Mouse (Mus musculus) forebrain, embryonic 14.5 days (tissue): ENCODE results near the gene Car14. TPM values are rescaled to one million over a fixed set of nuclear protein-coding genes. Genes with fewer than 3 reads are reported as not detected.

Experiments used
- ATAC-seq: fragments of 200-750 bp; cut with Nextera tagmentation; 2 replicates; pipeline ENCODE4 v1.8.0; 2017; ENCODE audit warnings: mild to moderate bottlenecking, moderate library complexity
- DNase-seq: peaks from one replicate; pipeline ENCODE4 v3.0.0-alpha.2; 2015; ENCODE audit warnings: low spot score
- H3K27ac ChIP-seq: fragments of 300-500 bp; sonication (generic); 2 replicates; pipeline ENCODE4 v1.5.1; 2014; ENCODE audit warnings: low read depth, mild to moderate bottlenecking, control low read depth, low read length, moderate library complexity
- H3K27me3 ChIP-seq: fragments of 300-500 bp; sonication (generic); replicated peaks from 2 replicates; pipeline ENCODE4 v1.6.1; 2014; ENCODE audit warnings: low read length, control low read depth, mixed read lengths; ENCODE audit not compliant: control insufficient read depth, insufficient read depth
- H3K36me3 ChIP-seq: fragments of 300-500 bp; sonication (generic); 2 replicates; pipeline ENCODE4 v1.6.1; 2014; ENCODE audit warnings: low read length, control low read depth; ENCODE audit not compliant: control insufficient read depth, insufficient read depth
- H3K4me1 ChIP-seq: fragments of 300-500 bp; sonication (generic); 2 replicates; pipeline ENCODE4 v1.6.1; 2014; ENCODE audit warnings: antibody characterized with exemption, low read length, control low read depth; ENCODE audit not compliant: control insufficient read depth, insufficient read depth
- H3K4me2 ChIP-seq: fragments of 300-500 bp; sonication (generic); 2 replicates; pipeline ENCODE4 v1.6.1; 2014; ENCODE audit warnings: mild to moderate bottlenecking, control low read depth, low read length
- H3K4me3 ChIP-seq: fragments of 300-500 bp; sonication (generic); 2 replicates; pipeline ENCODE4 v1.5.1; 2014; ENCODE audit warnings: low read depth, low read length, control low read depth
- H3K9ac ChIP-seq: fragments of 300-500 bp; sonication (generic); 2 replicates; pipeline ENCODE4 v1.6.1; 2014; ENCODE audit warnings: mild to moderate bottlenecking, low read length, control low read depth, moderate library complexity
- H3K9me3 ChIP-seq: fragments of 300-500 bp; sonication (generic); replicated peaks from 2 replicates; pipeline ENCODE4 v1.6.1; 2016; ENCODE audit warnings: low read length, control low read depth, mixed read lengths; ENCODE audit not compliant: control insufficient read depth
- WGBS: fragments of 180-500 bp; shearing (Covaris S2); extraction: QIAGEN DNeasy Blood & Tissue Kit; methylation state at CpG from one replicate; pipeline ENCODE4 v1.1.7; 2014; 5-methylcytosine and 5-hydroxymethylcytosine counted together
- polyA plus RNA-seq: library from polyadenylated mRNA; unstranded; fragments of >200 nt; fragmentation: Nextera tagmentation; extraction: Ambion mirVana; gene quantifications from 2 replicates; pipeline ENCODE4 v1.2.1, GENCODE M21; 2014

Car14 gene
- polyA plus RNA-seq, 1 experiment from 2014 or later = 19.9 TPM

GRCm38 (mm10) chr3:95891211-95892065, 13.1 kb downstream of the Car14 start, which contains the start of gene BC028528:
TSS of gene BC028528 (minus strand) at chr3:95892005.
- Histone ChIP-seq H3K27ac (no peak within 1 kb of the TSS; the same call in 1 of the 2 replicates), H3K4me2 (no peak within 1 kb of the TSS), H3K4me1 (peaks cover 5% of the 10 kb centered on the region; the same call in 1 of the 2 replicates), H3K4me3 (no peak within 1 kb of the TSS), H3K27me3 (no peaks in the 10 kb centered on the region), H3K9me3 (no peaks in the 10 kb centered on the region), H3K36me3 (no peaks in the 10 kb centered on the region), H3K9ac (no peak within 1 kb of the TSS; the same call in 1 of the 2 replicates)
- DNase-seq = no peak
- no peak for ATAC-seq
- WGBS = 32% methylated on average over 12 of the region's 12 CpGs

- Histone ChIP-seq H3K9ac (no peak overlapping the region), H3K4me2 (no peak overlapping the region), H3K27ac (no peak overlapping the region), H3K36me3 (no peaks in the 10 kb centered on the region), H3K4me1 (peaks cover 5% of the 10 kb centered on the region; the same call in 1 of the 2 replicates), H3K4me3 (no peak overlapping the region), H3K9me3 (no peaks in the 10 kb centered on the region), H3K27me3 (no peaks in the 10 kb centered on the region)
- DNase-seq (no peak), ATAC-seq (no peak)
- 81% methylated on average over 3 of the region's 3 CpGs for WGBS
Measured at GRCm38 (mm10) chr3:95889664-95890063, 14.8 kb downstream of the Car14 start.

- WGBS = 80% methylated on average over 4 of the region's 4 CpGs
- no peak overlapping the region for H3K9ac ChIP-seq
- H3K4me2 ChIP-seq = no peak overlapping the region
- ATAC-seq = no peak
- H3K4me1 ChIP-seq = peaks cover 4% of the 10 kb centered on the region
- H3K9me3 ChIP-seq = no peaks in the 10 kb centered on the region
- no peak overlapping the region for H3K4me3 ChIP-seq
- H3K36me3 ChIP-seq = no peaks in the 10 kb centered on the region
- DNase-seq = no peak
- no peak overlapping the region for H3K27ac ChIP-seq
- H3K27me3 ChIP-seq = no peaks in the 10 kb centered on the region; the same call in 1 of the 2 replicates
Measured at GRCm38 (mm10) chr3:95887596-95887995, 16.9 kb downstream of the Car14 start.

GRCm38 (mm10) chr3:95884400-95884799, 20.1 kb downstream of the Car14 start:
- Histone ChIP-seq H3K36me3 (no peaks in the 10 kb centered on the region), H3K4me1 (peaks cover 9% of the 10 kb centered on the region), H3K9me3 (no peaks in the 10 kb centered on the region), H3K4me2 (no peak overlapping the region), H3K9ac (no peak overlapping the region), H3K27me3 (no peaks in the 10 kb centered on the region; the same call in 1 of the 2 replicates), H3K4me3 (no peak overlapping the region), H3K27ac (no peak overlapping the region)
- no peak for DNase-seq
- 85% methylated on average over 5 of the region's 5 CpGs for WGBS
- ATAC-seq = no peak

GRCm38 (mm10) chr3:95882816-95883425, 21.6 kb downstream of the Car14 start:
- no peaks in the 10 kb centered on the region for H3K9me3 ChIP-seq
- peak overlapping the region; percentile 98 for H3K4me2 ChIP-seq
- 3% methylated on average over 24 of the region's 24 CpGs for WGBS
- peak overlapping the region; percentile 54 for H3K9ac ChIP-seq
- H3K4me3 ChIP-seq = peak overlapping the region; percentile 46
- peaks cover 9% of the 10 kb centered on the region for H3K4me1 ChIP-seq
- H3K36me3 ChIP-seq = no peaks in the 10 kb centered on the region
- ATAC-seq = no peak
- H3K27me3 ChIP-seq = no peaks in the 10 kb centered on the region; the same call in 1 of the 2 replicates
- DNase-seq = peak; percentile 68
- H3K27ac ChIP-seq = no peak overlapping the region

GRCm38 (mm10) chr3:95881979-95882815, 22.3 kb downstream of the Car14 start, which contains the start of gene Ciart:
TSS of gene Ciart (minus strand) at chr3:95882251.
- DNase-seq = peak; percentile 99
- Histone ChIP-seq H3K4me3 (peak within 1 kb of the TSS; percentile 46), H3K27ac (no peak within 1 kb of the TSS), H3K4me2 (peak within 1 kb of the TSS; percentile 98), H3K9ac (peak within 1 kb of the TSS; percentile 54), H3K36me3 (no peaks in the 10 kb centered on the region), H3K27me3 (no peaks in the 10 kb centered on the region; the same call in 1 of the 2 replicates), H3K9me3 (no peaks in the 10 kb centered on the region), H3K4me1 (peaks cover 9% of the 10 kb centered on the region)
- under 1% methylated on average over 61 of the region's 66 CpGs for WGBS
- peak; percentile 100 for ATAC-seq

GRCm38 (mm10) chr3:95879063-95879462, 25.4 kb downstream of the Car14 start:
- WGBS = 91% methylated on average over 4 of the region's 4 CpGs
- no peaks in the 10 kb centered on the region for H3K9me3 ChIP-seq
- peaks cover 9% of the 10 kb centered on the region for H3K4me1 ChIP-seq
- H3K4me3 ChIP-seq = no peak overlapping the region
- H3K27ac ChIP-seq = no peak overlapping the region
- no peaks in the 10 kb centered on the region; the same call in 1 of the 2 replicates for H3K27me3 ChIP-seq
- H3K4me2 ChIP-seq = no peak overlapping the region
- H3K36me3 ChIP-seq = no peaks in the 10 kb centered on the region
- DNase-seq = no peak
- no peak overlapping the region for H3K9ac ChIP-seq
- ATAC-seq = no peak

GRCm38 (mm10) chr3:95872048-95872447, 32.4 kb downstream of the Car14 start:
- no peak overlapping the region for H3K27ac ChIP-seq
- peak overlapping the region; percentile 86 for H3K4me2 ChIP-seq
- H3K36me3 ChIP-seq = peaks cover 26% of the 10 kb centered on the region
- peak overlapping the region; percentile 61 for H3K4me3 ChIP-seq
- WGBS = 84% methylated on average over 7 of the region's 7 CpGs
- peak overlapping the region; percentile 68 for H3K9ac ChIP-seq
- ATAC-seq = no peak
- H3K27me3 ChIP-seq = no peaks in the 10 kb centered on the region
- H3K4me1 ChIP-seq = peaks cover 8% of the 10 kb centered on the region
- DNase-seq = no peak
- H3K9me3 ChIP-seq = no peaks in the 10 kb centered on the region
